15 mouse cellular contexts compared by ENCODE assay signal in genomic region chr2:25987817-25988216, GRCm38 (mm10).
"Had no signal": no experiment of that assay in that cellular context is flagged by ENCODE, and none has a peak within 500 bp of the region (broad histone marks: within the 10 kb centered on the region; RNA-seq: fewer than 3 reads in every experiment).

No protein-coding gene starts in this region.

- DNase-seq: lung, adult 18-20 months; lung, embryonic 14.5 days; lung, postnatal 10 days; lung, postnatal 4 days; midbrain, embryonic 14.5 days; right cerebral cortex, postnatal 14 days; spleen, adult 18-20 months; thymus, adult 18-20 months; thymus, postnatal 14 days; thymus, postnatal 36 days had no signal

- H3K36me3 ChIP-seq: midbrain, embryonic 10.5 days; midbrain, embryonic 12.5 days; neural tube, embryonic 12.5 days; neural tube, embryonic 15.5 days had no signal

- H3K4me2 ChIP-seq: lung, embryonic 14.5 days; midbrain, embryonic 12.5 days; neural tube, embryonic 12.5 days; neural tube, embryonic 15.5 days had no signal

- H3K27ac ChIP-seq: liver, embryonic 14.5 days; midbrain, embryonic 10.5 days; midbrain, embryonic 12.5 days; neural tube, embryonic 12.5 days; neural tube, embryonic 15.5 days had no signal

- H3K9me3 ChIP-seq: midbrain, embryonic 10.5 days; midbrain, embryonic 12.5 days; neural tube, embryonic 12.5 days; neural tube, embryonic 15.5 days had no signal

- H3K4me3 ChIP-seq: midbrain, embryonic 10.5 days; midbrain, embryonic 12.5 days; neural tube, embryonic 12.5 days; neural tube, embryonic 15.5 days had no signal

- H3K27me3 ChIP-seq: neural tube, embryonic 12.5 days; neural tube, embryonic 15.5 days had no signal
